Mouse (Mus musculus): ENCODE results near the gene Hnrnpl.

GRCm38 (mm10) chr7:28816920-28817319 lies 8.6 kb downstream of the Hnrnpl start:
- TF ChIP-seq USF1 (IDR thresholded peaks at IDR 0.05; ENCODE audit: low read depth, low read length) (no peak), JUN (IDR thresholded peaks at IDR 0.05; ENCODE audit: insufficient read depth, low read depth, low read length) (no peak), CTCF (conservative IDR thresholded peaks at IDR 0.05 in 1 of 2, IDR thresholded peaks at IDR 0.05 in 1 of 2; ENCODE audit: low read depth in 2 of 2, low read length in 2 of 2) (no peak), CHD2 (IDR thresholded peaks at IDR 0.05; ENCODE audit: low read length) (no peak), POLR2A (IDR thresholded peaks at IDR 0.05; ENCODE audit: low read depth, low read length) (no peak; the same call in 1 of the 2 replicates), NRF1 (IDR thresholded peaks at IDR 0.05; ENCODE audit: low read depth, low read length) (no peak), JUND (conservative IDR thresholded peaks at IDR 0.05; ENCODE audit: low read depth, low read length) (no peak)

All from CH12.LX (cell line).